Mouse (Mus musculus) intestine, embryonic 16.5 days (tissue): ENCODE results near the gene Asic2. TPM values are rescaled to one million over a fixed set of nuclear protein-coding genes. Genes with fewer than 3 reads are reported as not detected.

ENCODE experiments used
- ATAC-seq: fragments of 200-750 bp; cut with Nextera tagmentation; 2 replicates; pipeline ENCODE4 v1.8.0; 2017; ENCODE audit warnings: moderate TSS enrichment, moderate library complexity
- H3K27ac ChIP-seq: fragments of 300-500 bp; sonication (generic); 2 replicates; pipeline ENCODE4 v1.5.1; 2014; ENCODE audit warnings: mild to moderate bottlenecking, low read length
- H3K27me3 ChIP-seq: fragments of 300-500 bp; sonication (generic); replicated peaks from 2 replicates; pipeline ENCODE4 v1.6.1; 2014; ENCODE audit warnings: low read length, control low read depth, mixed read lengths; ENCODE audit not compliant: control insufficient read depth, insufficient read depth
- H3K36me3 ChIP-seq: fragments of 300-500 bp; sonication (generic); 2 replicates; pipeline ENCODE4 v1.6.1; 2014; ENCODE audit warnings: low read length, control low read depth; ENCODE audit not compliant: control insufficient read depth, insufficient read depth
- H3K4me1 ChIP-seq: fragments of 300-500 bp; sonication (generic); 2 replicates; pipeline ENCODE4 v1.6.1; 2014; ENCODE audit warnings: low read length, control low read depth, mixed read lengths; ENCODE audit not compliant: control insufficient read depth, insufficient read depth
- H3K4me2 ChIP-seq: fragments of 300-500 bp; sonication (generic); 2 replicates; pipeline ENCODE4 v1.6.1; 2014; ENCODE audit warnings: low read depth, low read length, control low read depth
- H3K4me3 ChIP-seq: fragments of 300-500 bp; sonication (generic); 2 replicates; pipeline ENCODE4 v1.5.1; 2014; ENCODE audit warnings: mild to moderate bottlenecking, low read length
- H3K9ac ChIP-seq: fragments of 300-500 bp; sonication (generic); 2 replicates; pipeline ENCODE4 v1.6.1; 2014; ENCODE audit warnings: low read depth, low read length
- H3K9me3 ChIP-seq: fragments of 300-500 bp; sonication (generic); 2 replicates; pipeline ENCODE4 v1.6.1; 2016; ENCODE audit warnings: low read length, control low read depth; ENCODE audit not compliant: control insufficient read depth
- WGBS: fragments of 180-500 bp; shearing (Covaris S2); extraction: QIAGEN DNeasy Blood & Tissue Kit; methylation state at CpG from one replicate; pipeline ENCODE4 v1.1.7; 2014; 5-methylcytosine and 5-hydroxymethylcytosine counted together
- polyA plus RNA-seq: library from polyadenylated mRNA; unstranded; fragments of >200 nt; fragmentation: Nextera tagmentation; extraction: Ambion mirVana; gene quantifications from 2 replicates; pipeline ENCODE4 v1.2.1, GENCODE M21; 2015

Asic2 gene
- polyA plus RNA-seq, 1 experiment from 2014 or later, result 0.15 TPM

- Histone ChIP-seq H3K4me2 (no peak overlapping the region), H3K4me3 (no peak overlapping the region), H3K9ac (no peak overlapping the region), H3K9me3 (no peaks in the 10 kb centered on the region), H3K36me3 (no peaks in the 10 kb centered on the region), H3K27me3 (no peaks in the 10 kb centered on the region), H3K27ac (no peak overlapping the region), H3K4me1 (no peaks in the 10 kb centered on the region)
- 84% methylated on average over 7 of the region's 7 CpGs for WGBS
- ATAC-seq, result no peak
Observed at GRCm38 (mm10) chr11:81779881-81780280, 188.4 kb downstream of the Asic2 start.

DNA sequence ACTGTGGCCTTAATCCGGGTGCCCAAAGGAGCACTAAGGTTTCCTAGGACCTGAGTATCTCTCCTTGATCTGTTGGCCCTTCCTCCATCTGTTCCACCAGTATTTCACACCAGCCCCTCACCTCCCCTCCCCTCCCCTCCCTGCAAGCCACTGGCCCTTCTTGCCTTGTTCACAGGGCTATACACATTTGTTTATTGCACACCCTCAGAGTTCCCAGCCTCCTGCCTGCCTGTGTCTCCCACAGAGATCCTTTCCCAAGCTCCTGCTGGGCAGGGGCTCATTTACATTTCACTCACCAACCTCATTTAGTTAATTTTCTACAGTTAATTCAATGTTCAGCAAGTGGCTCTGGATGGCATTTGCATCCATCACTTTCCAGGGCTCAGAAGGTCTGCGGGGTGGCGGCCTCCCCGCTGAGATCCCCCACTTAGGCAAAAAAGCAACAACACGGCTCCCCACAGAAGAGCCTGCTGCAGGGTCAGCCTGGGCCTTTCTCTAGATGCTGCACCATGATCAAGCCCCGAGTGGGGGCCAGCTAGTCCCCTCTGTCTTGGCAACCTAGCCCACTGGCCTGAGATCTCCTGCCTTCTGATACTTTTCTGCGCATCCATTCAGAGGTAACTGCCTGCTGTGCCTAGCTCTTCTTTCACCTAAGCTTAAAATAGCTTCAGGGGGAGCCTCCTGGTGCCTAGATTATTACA lies 196.9 kb downstream of the Asic2 start:
- no peak for ATAC-seq
- Histone ChIP-seq H3K4me3 (no peak overlapping the region), H3K9me3 (no peaks in the 10 kb centered on the region), H3K9ac (no peak overlapping the region), H3K36me3 (no peaks in the 10 kb centered on the region), H3K27ac (no peak overlapping the region), H3K27me3 (no peaks in the 10 kb centered on the region), H3K4me2 (no peak overlapping the region), H3K4me1 (no peaks in the 10 kb centered on the region)
- 21% methylated on average over 7 of the region's 7 CpGs for WGBS

DNA sequence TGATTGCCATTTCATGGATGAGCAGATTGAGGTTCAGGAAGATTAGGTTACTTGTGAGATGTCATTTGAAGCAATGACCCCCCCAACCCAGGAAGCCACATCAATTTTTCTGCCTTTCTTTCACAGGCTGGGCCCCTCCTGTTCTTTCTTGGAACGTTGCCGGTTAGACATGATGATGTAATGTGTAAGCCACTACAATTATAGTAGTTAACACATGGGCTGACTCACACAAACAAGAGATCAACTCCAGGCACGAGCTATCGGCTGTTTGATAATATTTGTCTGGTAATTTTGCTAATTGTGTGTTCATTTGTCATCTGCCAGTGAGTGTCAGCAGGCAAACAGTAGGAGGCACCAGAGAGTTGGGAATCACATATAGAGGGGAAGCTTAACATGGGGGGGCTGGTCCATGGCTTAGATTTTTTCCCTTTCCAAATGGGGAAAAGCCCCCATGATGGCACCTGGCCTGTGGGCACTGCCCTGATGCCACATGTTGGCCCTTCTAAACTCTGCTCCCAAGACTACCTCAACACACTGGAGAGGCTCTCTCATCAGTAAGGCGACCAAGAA lies 198.5 kb downstream of the Asic2 start:
- Histone ChIP-seq H3K36me3 (no peaks in the 10 kb centered on the region), H3K9me3 (no peaks in the 10 kb centered on the region), H3K4me1 (no peaks in the 10 kb centered on the region), H3K27ac (no peak overlapping the region), H3K9ac (no peak overlapping the region), H3K4me3 (no peak overlapping the region), H3K27me3 (no peaks in the 10 kb centered on the region), H3K4me2 (no peak overlapping the region)
- ATAC-seq, result no peak
- WGBS, result 65% methylated on average over 5 of the region's 5 CpGs

DNA sequence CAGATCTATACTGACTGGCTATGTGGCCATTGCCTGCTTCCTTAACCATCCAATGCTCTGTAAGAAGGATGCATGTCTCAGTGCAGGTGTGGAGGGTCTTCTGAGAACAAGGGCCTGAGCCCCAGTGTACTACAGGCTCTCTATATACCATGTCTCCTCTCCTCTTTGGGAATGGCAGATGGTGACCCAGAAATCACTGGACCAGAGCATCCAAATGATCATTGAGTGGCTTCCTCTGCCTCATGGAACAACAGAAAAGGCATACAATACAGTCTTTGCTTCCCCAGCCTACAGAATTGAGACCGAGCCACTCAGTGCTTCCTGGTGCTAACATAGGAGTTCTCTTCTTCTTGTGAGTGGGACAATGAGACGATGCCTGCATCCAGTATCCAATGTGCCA lies 200.0 kb downstream of the Asic2 start:
- Histone ChIP-seq H3K9ac (no peak overlapping the region), H3K9me3 (no peaks in the 10 kb centered on the region), H3K4me2 (no peak overlapping the region), H3K4me3 (no peak overlapping the region), H3K27ac (no peak overlapping the region), H3K36me3 (no peaks in the 10 kb centered on the region), H3K4me1 (no peaks in the 10 kb centered on the region), H3K27me3 (no peaks in the 10 kb centered on the region)
- ATAC-seq, result no peak
- WGBS, result 94% methylated on average over 2 of the region's 2 CpGs

DNA sequence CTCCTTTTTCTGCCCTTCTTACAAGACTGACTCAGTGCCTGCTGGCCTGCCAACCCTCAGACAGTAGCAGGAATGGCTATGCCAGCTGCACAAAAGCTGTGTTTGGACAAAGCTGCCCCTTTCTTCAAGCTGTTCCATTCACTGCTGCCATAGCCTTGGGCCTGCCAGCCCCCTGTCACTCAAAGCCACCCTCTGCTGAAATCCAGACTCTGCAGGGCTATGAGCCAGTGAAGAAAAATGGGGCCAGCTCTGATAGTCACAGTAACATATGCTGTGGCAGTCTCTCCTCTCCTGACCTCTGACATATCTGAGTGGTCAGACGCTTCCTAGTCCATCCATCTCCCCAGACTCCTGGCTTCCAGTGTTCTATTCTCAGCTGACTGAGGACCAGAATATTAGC lies 200.5 kb downstream of the Asic2 start:
- Histone ChIP-seq H3K9me3 (no peaks in the 10 kb centered on the region), H3K27me3 (no peaks in the 10 kb centered on the region), H3K27ac (no peak overlapping the region), H3K36me3 (no peaks in the 10 kb centered on the region), H3K4me1 (no peaks in the 10 kb centered on the region), H3K9ac (no peak overlapping the region), H3K4me3 (no peak overlapping the region), H3K4me2 (no peak overlapping the region)
- ATAC-seq, result no peak
- WGBS, result 41% methylated on average over 1 of the region's 1 CpGs

DNA sequence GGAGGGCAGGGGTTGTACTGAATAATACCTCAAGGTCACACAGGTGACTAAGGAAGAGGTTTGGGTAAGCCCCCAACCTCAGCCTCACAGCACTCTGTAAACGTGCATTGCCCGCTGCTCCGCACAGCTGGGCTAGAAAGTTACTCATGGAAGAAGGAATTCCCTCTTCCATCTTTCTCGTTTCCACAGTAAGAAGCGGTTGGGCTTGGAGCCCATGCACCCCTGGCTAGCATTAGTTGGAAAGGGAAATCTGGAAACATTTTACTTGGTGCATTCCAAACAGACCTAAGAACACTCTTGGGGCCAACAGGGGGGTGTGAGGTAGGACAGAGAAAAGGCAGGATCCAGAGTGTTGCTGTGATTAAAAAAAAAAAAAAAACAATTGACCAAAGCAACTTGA lies 203.0 kb downstream of the Asic2 start:
- H3K27me3 ChIP-seq, result no peaks in the 10 kb centered on the region
- H3K9ac ChIP-seq, result no peak overlapping the region
- no peak overlapping the region for H3K27ac ChIP-seq
- H3K36me3 ChIP-seq, result no peaks in the 10 kb centered on the region
- H3K4me1 ChIP-seq, result no peaks in the 10 kb centered on the region
- H3K4me2 ChIP-seq, result no peak overlapping the region
- no peak overlapping the region for H3K4me3 ChIP-seq
- 71% methylated on average over 5 of the region's 5 CpGs for WGBS
- no peak for ATAC-seq
- H3K9me3 ChIP-seq, result no peaks in the 10 kb centered on the region

DNA sequence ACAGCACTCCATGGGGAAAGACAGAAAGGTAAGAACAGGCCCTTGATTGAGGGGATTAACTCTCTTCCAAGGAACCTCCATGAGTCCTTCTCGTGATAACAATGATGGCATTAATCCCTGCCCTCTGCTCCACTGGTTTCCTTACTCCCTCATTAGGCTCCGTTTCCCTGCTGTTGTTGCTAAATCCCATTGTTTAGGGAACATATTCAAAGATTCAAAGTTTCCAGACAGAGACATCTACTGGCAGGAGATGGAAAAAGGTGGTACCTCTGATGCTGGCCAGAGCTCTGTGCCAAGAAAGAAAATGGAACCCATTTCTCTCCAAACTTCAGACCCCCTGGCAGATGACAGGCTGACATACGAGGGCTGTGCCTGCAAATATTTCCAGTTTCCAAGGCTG lies 203.5 kb downstream of the Asic2 start:
- H3K27ac ChIP-seq, result no peak overlapping the region
- H3K4me3 ChIP-seq, result no peak overlapping the region
- H3K9me3 ChIP-seq, result no peaks in the 10 kb centered on the region
- 30% methylated on average over 3 of the region's 3 CpGs for WGBS
- H3K36me3 ChIP-seq, result no peaks in the 10 kb centered on the region
- no peaks in the 10 kb centered on the region for H3K4me1 ChIP-seq
- H3K4me2 ChIP-seq, result no peak overlapping the region
- no peaks in the 10 kb centered on the region for H3K27me3 ChIP-seq
- ATAC-seq, result no peak
- no peak overlapping the region for H3K9ac ChIP-seq

GRCm38 (mm10) chr11:81757221-81757620 lies 211.0 kb downstream of the Asic2 start:
- peaks cover 2% of the 10 kb centered on the region; the same call in 1 of the 2 replicates for H3K9me3 ChIP-seq
- H3K4me1 ChIP-seq, result no peaks in the 10 kb centered on the region
- H3K4me3 ChIP-seq, result no peak overlapping the region
- no peak overlapping the region for H3K4me2 ChIP-seq
- ATAC-seq, result no peak
- H3K27ac ChIP-seq, result no peak overlapping the region
- H3K27me3 ChIP-seq, result no peaks in the 10 kb centered on the region
- H3K9ac ChIP-seq, result no peak overlapping the region
- WGBS, result 84% methylated on average over 4 of the region's 4 CpGs
- no peaks in the 10 kb centered on the region for H3K36me3 ChIP-seq

DNA sequence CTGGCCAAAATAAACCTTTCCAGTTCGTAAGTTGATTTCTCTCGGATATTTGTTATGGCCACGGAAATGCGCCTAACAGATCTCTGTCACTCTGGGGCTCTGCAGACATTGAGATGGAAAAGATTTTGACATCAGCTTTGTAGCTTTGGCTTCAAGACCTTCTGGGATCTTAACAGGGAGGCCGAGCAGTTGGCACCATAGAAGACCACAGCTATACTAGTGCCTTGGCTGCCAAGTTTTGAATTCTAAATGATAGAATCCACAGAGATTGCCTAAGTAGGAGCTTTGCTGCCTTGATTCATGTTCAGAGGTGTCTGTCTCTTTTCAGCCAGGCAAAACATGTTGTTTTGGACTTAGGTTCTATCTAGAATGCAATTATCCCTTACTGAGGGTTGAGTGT lies 217.4 kb downstream of the Asic2 start:
- Histone ChIP-seq H3K36me3 (no peaks in the 10 kb centered on the region), H3K4me1 (no peaks in the 10 kb centered on the region), H3K27me3 (no peaks in the 10 kb centered on the region), H3K4me2 (no peak overlapping the region), H3K9me3 (peaks cover 2% of the 10 kb centered on the region; the same call in 1 of the 2 replicates), H3K4me3 (no peak overlapping the region), H3K9ac (no peak overlapping the region), H3K27ac (no peak overlapping the region)
- WGBS, result 90% methylated on average over 5 of the region's 5 CpGs
- ATAC-seq, result no peak

DNA sequence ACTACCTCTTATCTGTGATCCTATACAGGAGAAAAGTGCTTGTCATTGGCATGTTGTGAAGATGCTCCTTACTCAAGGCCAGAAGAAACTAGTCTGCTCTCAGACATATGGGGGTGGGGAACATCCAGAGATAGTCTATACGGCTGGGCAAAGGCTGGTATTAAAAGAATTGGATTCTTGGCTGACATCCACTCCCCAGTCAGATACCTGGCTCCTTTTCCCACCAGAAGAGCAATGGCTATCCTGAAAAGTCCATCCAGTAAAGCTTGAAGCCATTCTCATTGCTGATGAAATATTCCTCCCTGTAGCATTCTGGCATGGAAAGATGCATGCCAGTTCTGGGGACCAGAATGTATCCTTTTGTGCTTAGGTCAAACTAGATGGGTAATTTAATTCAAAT lies 218.2 kb downstream of the Asic2 start:
- H3K27ac ChIP-seq, result no peak overlapping the region
- no peak overlapping the region for H3K9ac ChIP-seq
- H3K9me3 ChIP-seq, result no peaks in the 10 kb centered on the region
- H3K4me2 ChIP-seq, result no peak overlapping the region
- no peaks in the 10 kb centered on the region for H3K27me3 ChIP-seq
- no peak overlapping the region for H3K4me3 ChIP-seq
- WGBS, result 70% methylated on average over 1 of the region's 1 CpGs
- no peak for ATAC-seq
- no peaks in the 10 kb centered on the region for H3K4me1 ChIP-seq
- no peaks in the 10 kb centered on the region for H3K36me3 ChIP-seq
